Mouse (Mus musculus): ENCODE data around the gene Dot1l. TPM values are rescaled to one million over a fixed set of nuclear protein-coding genes. Genes with fewer than 3 reads are reported as not detected.
"Not testable (repeated sequence)": the region's sequence is repeated elsewhere in the genome, so short reads cannot be mapped to it uniquely, and the experiment has no call there.

The Dot1l gene
- total RNA-seq, 2 experiments from 2014 or later, result 19.2 to 24.8 TPM

- DNase-seq, result peak; percentile 97 to 99
- intact Hi-C loops (cut with DNase I), result no loop called here
These were observed 71.4 kb downstream of the Dot1l start, which contains the start of gene Oaz1 for GRCm38 (mm10) chr10:80826151-80827062. Oaz1 (plus strand) TSS chr10:80826656.

DNA sequence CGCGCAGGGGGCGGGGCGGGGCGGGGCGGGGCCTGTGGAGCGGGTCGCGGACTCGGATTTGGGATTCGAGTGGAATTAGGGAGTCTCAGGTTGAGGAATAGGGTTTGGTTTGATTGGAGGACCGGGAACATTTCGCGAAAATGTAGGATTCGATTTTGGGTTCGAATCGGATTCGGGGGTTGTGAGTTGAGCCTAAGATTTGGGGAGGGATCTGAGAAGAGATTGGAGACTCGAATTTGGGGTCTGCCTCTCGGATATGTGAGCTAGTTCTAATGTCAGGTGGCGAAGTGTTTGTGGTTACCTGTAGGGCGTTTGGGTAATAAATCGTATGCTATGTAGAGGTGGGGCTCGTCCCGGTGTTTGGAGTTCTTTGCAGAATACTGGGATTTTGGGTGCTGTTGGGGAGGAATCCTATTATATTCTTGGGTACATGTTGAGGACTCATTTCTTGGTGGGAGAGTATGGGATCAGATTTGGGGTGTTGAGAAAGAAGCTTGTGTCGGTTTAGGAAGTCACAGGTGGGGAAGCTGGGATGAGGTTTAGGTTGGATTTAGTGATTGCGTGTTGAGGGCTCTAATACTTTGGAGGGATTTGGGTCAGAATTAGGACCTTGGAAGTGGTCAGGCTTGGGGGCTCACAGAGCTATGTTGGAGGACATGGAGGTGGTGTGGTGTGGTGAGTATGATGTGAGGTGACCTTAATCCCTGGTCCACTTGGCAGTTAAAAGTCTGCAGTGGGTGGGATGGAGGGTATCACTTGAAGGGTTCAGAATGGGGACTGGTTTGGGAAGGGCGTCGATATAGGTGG, 72.3 kb downstream of the Dot1l start:
- DNase-seq, result no peak
- intact Hi-C loops (cut with DNase I), result no loop called here

DNA sequence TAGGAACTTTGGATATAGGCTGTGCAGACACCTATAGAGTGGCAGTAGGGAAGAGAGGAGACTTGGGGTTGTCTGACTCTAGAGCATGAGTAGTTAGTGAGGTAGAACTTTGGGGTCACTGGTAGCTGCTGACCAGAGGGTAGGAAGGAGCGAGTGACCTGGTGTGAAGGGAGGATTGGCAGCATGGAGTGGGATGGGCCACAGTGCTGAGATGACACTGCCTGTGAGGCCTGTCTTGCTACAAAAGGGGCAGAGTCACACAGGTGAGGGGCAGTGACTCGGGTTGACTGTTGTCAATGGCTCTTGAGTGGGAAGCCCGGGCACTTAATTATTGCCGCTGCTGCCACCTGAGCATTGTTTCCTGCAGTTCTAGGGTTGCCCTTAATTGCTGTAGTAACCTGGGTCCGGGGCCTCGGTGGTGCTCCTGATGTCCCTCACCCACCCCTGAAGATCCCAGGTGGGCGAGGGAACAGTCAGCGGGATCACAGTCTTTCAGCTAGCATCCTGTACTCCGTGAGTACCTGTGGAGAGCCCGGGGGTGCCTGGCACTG, 72.9 kb downstream of the Dot1l start:
- intact Hi-C loops (cut with DNase I), result no loop called here
- DNase-seq, result no peak

DNA sequence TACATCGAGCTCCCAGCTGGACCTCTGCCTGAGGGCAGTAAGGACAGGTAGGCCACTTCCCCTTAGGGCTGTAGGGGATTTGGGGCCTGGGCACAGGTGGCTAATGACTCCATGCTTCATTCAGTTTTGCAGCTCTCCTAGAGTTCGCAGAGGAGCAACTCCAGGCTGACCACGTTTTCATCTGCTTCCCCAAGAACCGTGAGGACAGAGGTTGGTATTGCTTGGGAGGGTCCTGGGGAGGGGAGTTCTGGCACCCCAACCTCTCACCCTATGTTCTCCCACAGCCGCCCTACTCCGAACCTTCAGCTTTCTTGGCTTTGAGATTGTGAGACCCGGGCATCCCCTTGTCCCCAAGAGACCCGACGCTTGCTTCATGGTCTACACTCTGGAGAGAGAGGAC, 73.6 kb downstream of the Dot1l start:
- intact Hi-C loops (cut with DNase I); DNase-seq: not testable (repeated sequence)

- DNase-seq, result no peak
- intact Hi-C loops (cut with DNase I), result no loop called here
These were observed 74.6 kb downstream of the Dot1l start for GRCm38 (mm10) chr10:80829359-80830278.

- intact Hi-C loops (cut with DNase I), result no loop called here
- DNase-seq, result peak in 1 of 2 experiments; percentile 45
These were observed 76.1 kb downstream of the Dot1l start for GRCm38 (mm10) chr10:80831136-80831535.

DNA sequence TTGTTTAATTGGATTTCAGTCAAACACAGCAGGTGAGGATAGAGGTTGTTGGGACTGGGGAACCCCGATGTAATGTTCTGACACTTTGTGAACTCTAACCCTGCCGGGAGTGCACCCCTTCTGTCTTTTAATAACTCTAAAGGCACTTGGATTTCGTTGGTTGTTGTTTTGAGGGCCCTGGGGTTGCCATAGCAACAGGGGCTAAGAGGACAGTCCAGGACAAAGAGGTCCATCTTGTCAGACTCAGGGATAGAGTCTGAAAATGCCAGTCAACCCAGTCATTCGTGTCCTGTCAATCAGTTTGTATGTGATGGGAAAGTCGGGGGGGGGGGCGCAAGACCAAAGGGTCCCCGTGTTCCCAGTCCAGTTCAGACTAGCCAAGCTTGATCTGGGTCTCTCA, 77.8 kb downstream of the Dot1l start:
- DNase-seq, result no peak
- intact Hi-C loops (cut with DNase I), result no loop called here

DNA sequence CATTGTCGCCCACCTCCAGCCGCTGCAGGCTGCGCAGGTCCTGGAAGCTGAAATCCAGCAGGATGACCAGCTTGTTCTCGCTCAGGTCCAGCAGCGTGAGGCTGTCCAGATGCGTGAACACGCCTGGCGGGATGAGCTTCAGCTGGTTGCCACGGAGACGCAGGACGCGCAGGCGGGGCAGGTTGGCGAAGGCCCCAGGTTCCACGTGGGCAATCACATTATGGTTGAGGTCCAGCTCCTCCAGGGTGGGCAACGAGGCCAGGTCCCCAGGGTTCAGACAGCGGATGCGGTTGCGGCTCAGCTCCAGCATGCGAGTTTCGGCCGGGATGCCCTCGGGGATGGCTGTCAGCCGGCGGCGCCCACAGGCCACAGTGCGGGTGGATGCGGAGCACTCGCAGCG, 80.6 kb downstream of the Dot1l start:
- DNase-seq, result no peak
- intact Hi-C loops (cut with DNase I), result no loop called here

GRCm38 (mm10) chr10:80836949-80837379, 82.0 kb downstream of the Dot1l start:
- no peak for DNase-seq

GRCm38 (mm10) chr10:80837827-80838226, 82.8 kb downstream of the Dot1l start:
- intact Hi-C loops (cut with DNase I), result no loop called here
- DNase-seq, result no peak

More at GRCm38 (mm10) chr10:80836949-80837379, 82.0 kb downstream of the Dot1l start:
- intact Hi-C loops (cut with DNase I), result no loop called here

GRCm38 (mm10) chr10:80838346-80838912, 83.4 kb downstream of the Dot1l start:
- intact Hi-C loops (cut with DNase I), result no loop called here

GRCm38 (mm10) chr10:80839848-80840247, 84.8 kb downstream of the Dot1l start:
- no peak for DNase-seq
- intact Hi-C loops (cut with DNase I), result no loop called here

More at GRCm38 (mm10) chr10:80838346-80838912, 83.4 kb downstream of the Dot1l start:
- no peak for DNase-seq

- no peak for DNase-seq
- intact Hi-C loops (cut with DNase I), result no loop called here
These were observed 86.7 kb downstream of the Dot1l start for GRCm38 (mm10) chr10:80841685-80842084.

DNA sequence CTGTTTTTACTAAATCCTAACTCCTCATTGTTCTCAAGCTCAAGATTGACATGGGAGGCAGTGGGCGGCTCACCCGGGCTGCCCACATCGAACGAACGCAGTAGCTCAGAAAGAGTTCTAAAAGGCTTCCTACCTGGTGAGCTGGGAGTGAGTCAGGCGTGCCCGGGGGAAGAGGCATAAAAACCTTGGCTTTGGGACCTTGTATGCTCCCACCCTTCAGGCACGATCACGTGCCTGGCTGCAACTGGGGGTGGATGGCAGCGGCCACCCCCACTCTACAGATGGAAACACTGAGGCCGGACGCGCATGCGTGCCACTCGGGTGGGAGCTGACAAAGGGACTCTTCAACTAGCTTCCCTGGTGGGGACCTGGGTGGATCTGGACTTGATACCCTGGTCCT, 87.3 kb downstream of the Dot1l start:
- intact Hi-C loops (cut with DNase I), result no loop called here
- DNase-seq, result no peak

DNA sequence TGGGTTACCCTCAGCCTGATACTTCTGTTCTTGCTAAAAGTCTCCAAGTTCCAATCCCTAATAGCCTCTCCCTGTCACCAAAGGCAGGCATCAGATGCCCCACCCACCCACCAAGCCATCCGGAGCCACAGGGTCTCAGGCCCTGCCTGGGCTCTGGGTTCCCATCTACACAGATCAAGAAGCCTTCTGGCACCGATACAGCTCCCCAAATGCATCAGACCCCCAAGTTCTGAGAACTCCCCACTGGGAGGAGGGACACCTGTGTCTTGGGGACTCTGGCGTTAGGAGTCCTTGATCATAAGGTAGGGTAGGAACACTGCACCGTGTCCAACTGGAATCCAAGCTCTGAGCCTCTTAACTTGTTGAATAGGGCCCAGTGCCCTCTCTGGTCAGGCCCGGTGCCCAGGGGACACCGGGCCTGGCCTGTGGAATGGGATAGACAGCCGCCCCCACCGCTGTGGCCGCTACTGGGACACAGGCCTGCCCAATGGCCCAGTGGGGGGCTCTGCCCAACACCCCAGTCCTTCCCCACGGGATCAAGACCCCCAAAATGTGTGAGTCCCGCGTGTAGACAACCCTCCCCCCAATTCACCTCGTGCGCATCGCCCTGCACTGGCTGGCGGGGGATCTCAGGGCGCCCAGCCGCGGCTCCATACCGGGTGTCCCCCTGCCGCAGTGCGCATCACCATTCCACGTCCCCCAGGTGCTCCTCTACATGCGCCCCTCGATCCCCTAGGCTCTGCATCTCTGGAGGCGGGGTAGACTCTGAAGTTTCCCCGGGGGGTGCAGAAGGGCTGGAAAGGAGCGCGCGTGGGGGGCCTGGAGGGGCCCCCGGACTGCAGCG, 88.3 kb downstream of the Dot1l start:
- DNase-seq, result no peak
- intact Hi-C loops (cut with DNase I), result no loop called here

DNA sequence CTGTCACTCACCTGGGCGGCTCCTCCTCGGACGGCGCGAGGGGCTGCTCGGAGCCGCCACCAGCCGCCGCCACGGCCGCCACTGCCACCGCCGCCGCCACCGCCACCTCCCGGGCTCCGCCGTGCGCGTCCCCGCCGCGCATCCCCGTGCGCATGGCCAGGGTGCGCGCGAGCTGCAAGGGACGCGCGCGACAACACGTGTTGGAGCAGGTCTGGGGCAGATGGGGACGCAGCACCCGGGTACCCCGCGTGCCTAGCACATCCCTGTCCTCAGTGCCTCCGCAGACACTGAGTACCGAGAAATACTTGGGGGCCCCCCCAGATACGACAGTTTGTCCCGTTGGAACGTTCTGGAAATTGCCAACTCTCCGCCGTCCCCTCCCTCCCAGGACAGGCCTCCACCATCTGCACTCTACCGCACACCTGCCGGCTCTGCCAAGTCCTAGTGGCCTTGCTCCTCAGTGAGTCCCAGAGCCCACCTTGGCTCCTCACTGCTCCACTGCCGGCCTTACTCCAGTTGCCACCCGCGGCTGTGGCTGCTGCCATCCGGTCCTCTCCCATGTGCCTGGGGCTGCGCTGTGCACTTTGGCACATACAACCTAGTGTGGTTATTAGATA, 89.0 kb downstream of the Dot1l start, which contains the start of gene Lingo3:
TSS of gene Lingo3 (minus strand) at position 109 of the 617 bp plus-strand sequence.
- DNase-seq, result no peak
- intact Hi-C loops (cut with DNase I), result no loop called here

Data from gastrocnemius, postnatal 36 days (tissue).